Mouse (Mus musculus) hindbrain, embryonic 15.5 days (tissue): ENCODE measurements at regions not wholly inside any gene's neighbourhood (a gene's known extent, or its start where the extent isn't known, plus 50 kb on each side); places are given as distances from the start of the nearest gene placed in this dataset.
A peak's percentile ranks its signal among the peaks of the same experiment; 100 is the strongest.

Experiments used
- ATAC-seq: fragments of 200-750 bp; cut with Nextera tagmentation; 2 replicates; pipeline ENCODE4 v1.8.0; 2017; ENCODE audit warnings: low read depth, moderate number of reproducible peaks, moderate TSS enrichment; ENCODE audit not compliant: low FRiP score
- H3K27ac ChIP-seq: fragments of 300-500 bp; sonication (generic); replicated peaks from 2 replicates; pipeline ENCODE4 v1.5.1; 2015; ENCODE audit warnings: mild to moderate bottlenecking, inconsistent platforms
- H3K27me3 ChIP-seq: fragments of 300-500 bp; sonication (generic); 2 replicates; pipeline ENCODE4 v1.6.1; 2015; ENCODE audit warnings: control low read depth, inconsistent platforms
- H3K36me3 ChIP-seq: fragments of 300-500 bp; sonication (generic); 2 replicates; pipeline ENCODE4 v1.6.1; 2015; ENCODE audit warnings: control low read depth, inconsistent platforms
- H3K4me1 ChIP-seq: fragments of 300-500 bp; sonication (generic); replicated peaks from 2 replicates; pipeline ENCODE4 v1.6.1; 2015; ENCODE audit warnings: control low read depth, inconsistent platforms
- H3K4me2 ChIP-seq: fragments of 300-500 bp; sonication (generic); 2 replicates; pipeline ENCODE4 v1.6.1; 2015; ENCODE audit warnings: moderate library complexity, mild to moderate bottlenecking, inconsistent platforms
- H3K4me3 ChIP-seq: fragments of 300-500 bp; sonication (generic); 2 replicates; pipeline ENCODE4 v1.5.1; 2015; ENCODE audit warnings: mild to moderate bottlenecking, inconsistent platforms
- H3K9ac ChIP-seq: fragments of 300-500 bp; sonication (generic); 2 replicates; pipeline ENCODE4 v1.6.1; 2015; ENCODE audit warnings: inconsistent platforms
- H3K9me3 ChIP-seq: fragments of 300-500 bp; sonication (generic); 2 replicates; pipeline ENCODE4 v1.6.1; 2016; ENCODE audit warnings: control low read depth, inconsistent platforms
- WGBS: fragments of 180-500 bp; shearing (Covaris S2); methylation state at CpG from one replicate; pipeline ENCODE4 v1.1.7; 2015; 5-methylcytosine and 5-hydroxymethylcytosine counted together

DNA sequence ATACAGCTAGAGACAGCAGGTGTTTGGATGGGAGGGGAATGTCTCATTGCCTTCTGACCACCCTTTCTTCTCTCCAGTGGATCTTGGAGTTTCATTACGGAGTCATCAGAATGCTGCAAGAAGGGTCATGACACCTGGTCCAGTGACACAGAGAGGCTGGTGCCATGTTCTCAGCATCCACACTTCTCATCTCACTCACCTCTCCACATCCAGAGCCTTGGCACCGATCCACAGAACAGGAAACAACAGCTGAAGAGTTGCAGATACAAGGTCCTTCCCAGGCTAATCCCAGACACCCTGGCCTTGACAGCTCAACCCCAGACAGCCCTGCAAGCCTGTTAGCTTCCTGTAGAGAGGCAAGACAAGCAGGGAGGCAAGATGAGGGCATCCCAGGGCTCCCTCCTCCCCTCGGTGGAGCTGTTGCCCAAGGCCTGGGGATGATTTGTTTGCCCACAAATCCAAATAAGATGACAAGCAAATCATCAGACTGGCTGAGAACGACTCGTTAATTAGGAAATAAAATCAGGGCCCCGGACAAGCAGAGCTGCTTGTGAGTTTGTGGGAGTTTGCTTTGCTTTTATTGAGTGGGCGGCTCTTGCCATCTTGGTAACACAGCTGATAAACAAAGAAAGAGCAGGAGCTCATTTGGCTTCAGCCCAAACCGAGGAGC, 274.4 kb downstream of the Cbln1 start:
- H3K9me3 ChIP-seq: no peaks in the 10 kb centered on the region
- no peak overlapping the region for H3K9ac ChIP-seq
- WGBS: 47% methylated on average over 8 of the region's 8 CpGs
- no peak overlapping the region for H3K4me2 ChIP-seq
- peaks cover 19% of the 10 kb centered on the region for H3K4me1 ChIP-seq
- no peak for ATAC-seq
- H3K27ac ChIP-seq: no peak overlapping the region
- no peaks in the 10 kb centered on the region for H3K27me3 ChIP-seq
- H3K36me3 ChIP-seq: no peaks in the 10 kb centered on the region
- H3K4me3 ChIP-seq: no peak overlapping the region

DNA sequence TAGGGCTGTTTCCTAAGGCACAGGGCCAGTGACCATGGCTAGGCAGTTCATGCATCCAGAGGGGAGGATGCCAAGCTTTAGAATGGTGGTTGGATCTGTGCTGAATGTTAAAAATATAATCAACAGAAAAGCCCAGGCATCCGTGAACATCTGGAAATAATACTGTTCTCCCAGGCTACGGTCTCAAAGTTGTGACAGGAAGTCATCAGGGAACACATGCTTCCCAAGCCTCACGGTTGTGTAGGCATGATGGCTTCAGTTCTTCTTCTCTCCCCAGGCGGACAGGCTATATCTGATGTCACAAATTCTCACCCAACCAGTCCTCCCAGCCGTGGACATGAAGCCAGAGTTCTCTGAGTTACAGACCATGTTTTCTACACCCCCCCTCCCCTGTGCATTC, 275.4 kb downstream of the Cbln1 start:
- no peak for ATAC-seq
- no peak overlapping the region for H3K4me2 ChIP-seq
- H3K4me3 ChIP-seq: no peak overlapping the region
- no peak overlapping the region for H3K27ac ChIP-seq
- H3K36me3 ChIP-seq: no peaks in the 10 kb centered on the region
- H3K4me1 ChIP-seq: peaks cover 19% of the 10 kb centered on the region
- H3K9me3 ChIP-seq: no peaks in the 10 kb centered on the region
- H3K9ac ChIP-seq: no peak overlapping the region
- 78% methylated on average over 5 of the region's 5 CpGs for WGBS
- H3K27me3 ChIP-seq: no peaks in the 10 kb centered on the region

DNA sequence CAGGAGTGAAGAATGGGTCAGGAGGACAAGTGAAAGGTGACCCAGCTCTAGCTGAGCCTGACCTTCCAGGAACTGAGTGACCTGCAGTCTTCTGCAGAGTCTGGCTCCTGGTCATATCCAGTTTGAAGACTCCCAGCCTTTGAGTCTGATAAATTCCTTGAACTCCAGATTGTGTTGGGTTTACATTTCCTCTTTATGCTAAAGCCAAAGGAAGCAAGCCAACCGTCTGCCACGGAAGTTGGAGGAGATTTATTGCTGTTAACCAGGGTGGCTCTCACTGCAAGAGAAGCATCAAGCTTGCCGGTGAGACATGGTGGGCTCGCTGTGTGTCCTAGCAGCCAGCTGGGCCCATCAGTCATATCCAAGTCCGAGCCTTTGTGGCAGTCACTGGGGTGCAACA, 276.4 kb downstream of the Cbln1 start:
- no peak overlapping the region for H3K4me3 ChIP-seq
- no peak overlapping the region for H3K4me2 ChIP-seq
- no peaks in the 10 kb centered on the region for H3K36me3 ChIP-seq
- 75% methylated on average over 5 of the region's 5 CpGs for WGBS
- no peaks in the 10 kb centered on the region for H3K27me3 ChIP-seq
- H3K4me1 ChIP-seq: peaks cover 19% of the 10 kb centered on the region
- ATAC-seq: no peak
- no peaks in the 10 kb centered on the region for H3K9me3 ChIP-seq
- no peak overlapping the region for H3K9ac ChIP-seq
- H3K27ac ChIP-seq: no peak overlapping the region

DNA sequence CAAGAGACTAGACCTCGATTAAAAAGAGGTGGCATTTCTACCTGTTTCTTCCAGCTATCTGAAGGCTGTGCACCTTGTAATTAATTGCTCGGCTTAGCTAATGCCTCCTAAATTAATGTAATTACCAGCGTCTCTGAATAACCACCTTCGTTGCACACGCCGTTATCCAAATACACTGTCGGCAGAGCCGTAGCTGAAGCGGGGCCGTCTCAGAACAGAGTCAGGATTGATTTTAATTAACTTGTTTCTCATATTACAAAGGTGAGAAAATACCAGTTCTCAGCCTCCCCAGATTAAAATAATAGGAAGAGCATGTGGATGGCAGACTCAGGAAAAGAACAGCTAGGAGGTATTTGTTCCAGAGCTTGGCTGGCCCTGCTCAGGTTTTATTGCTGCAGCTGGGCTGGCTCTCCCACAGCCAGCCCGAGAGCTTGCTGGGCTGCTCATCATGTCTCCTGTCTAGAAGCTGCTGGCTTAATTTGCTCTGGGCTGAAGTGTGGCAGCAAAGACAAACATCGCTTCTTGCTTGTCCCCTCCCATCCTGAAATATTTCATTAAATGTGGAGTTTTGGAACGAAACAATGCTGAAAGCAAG, 282.5 kb downstream of the Cbln1 start:
- Histone ChIP-seq H3K36me3 (no peaks in the 10 kb centered on the region), H3K4me1 (0 out of 2 replicates have a peak, but pooled peaks cover 4% of the 10 kb centered on the region), H3K27me3 (no peaks in the 10 kb centered on the region), H3K9me3 (no peaks in the 10 kb centered on the region), H3K4me2 (no peak overlapping the region), H3K27ac (peak overlapping the region; percentile 32; the same call in 1 of the 2 replicates), H3K9ac (no peak overlapping the region), H3K4me3 (no peak overlapping the region)
- 60% methylated on average over 13 of the region's 13 CpGs for WGBS
- ATAC-seq: no peak

DNA sequence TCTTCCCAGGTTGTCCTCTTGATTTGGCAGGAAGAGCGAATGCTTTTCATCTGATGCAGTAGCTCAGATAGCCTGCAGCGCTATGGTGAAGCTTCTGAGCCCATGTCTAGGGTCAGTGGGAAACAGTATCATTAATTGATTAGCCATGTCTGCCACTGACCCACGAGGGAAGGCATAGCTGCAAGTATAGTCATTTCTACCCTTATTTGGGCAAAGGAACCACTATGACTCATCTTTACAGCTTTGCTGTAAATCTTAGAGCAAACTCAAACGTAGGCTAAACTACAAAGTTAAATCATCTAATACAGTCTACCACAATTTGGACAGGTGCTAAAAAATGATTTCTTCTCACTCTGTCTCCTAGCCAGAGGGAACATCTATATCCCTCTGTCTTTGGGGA, 289.5 kb downstream of the Cbln1 start:
- WGBS: 82% methylated on average over 4 of the region's 4 CpGs
- Histone ChIP-seq H3K9ac (no peak overlapping the region), H3K27ac (no peak overlapping the region), H3K27me3 (no peaks in the 10 kb centered on the region), H3K4me2 (no peak overlapping the region), H3K36me3 (no peaks in the 10 kb centered on the region), H3K9me3 (no peaks in the 10 kb centered on the region), H3K4me1 (no peaks in the 10 kb centered on the region), H3K4me3 (no peak overlapping the region)
- no peak for ATAC-seq

DNA sequence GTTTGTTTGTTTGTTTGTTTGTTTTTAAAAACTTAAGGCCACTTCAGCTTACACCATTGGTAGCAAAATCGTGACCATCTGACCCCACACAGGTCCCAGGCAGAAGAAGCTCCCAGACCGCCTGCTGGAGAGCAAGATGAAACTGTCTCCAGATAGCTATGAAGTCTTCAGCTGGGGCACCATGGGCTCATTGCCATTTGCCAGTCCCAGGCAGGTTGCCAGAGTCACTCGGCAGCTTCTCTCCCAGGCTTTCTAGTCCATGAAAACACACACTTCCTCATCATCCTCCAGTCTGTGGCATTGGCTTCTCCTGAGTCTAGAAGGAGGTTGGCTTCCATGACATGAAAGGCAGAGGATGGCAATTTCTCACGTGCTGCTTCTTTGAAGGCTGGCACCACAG, 293.5 kb upstream of the N4bp1 start:
- no peak overlapping the region for H3K4me3 ChIP-seq
- H3K36me3 ChIP-seq: no peaks in the 10 kb centered on the region
- H3K4me2 ChIP-seq: no peak overlapping the region
- H3K9ac ChIP-seq: no peak overlapping the region
- no peak for ATAC-seq
- no peaks in the 10 kb centered on the region for H3K4me1 ChIP-seq
- H3K27me3 ChIP-seq: no peaks in the 10 kb centered on the region
- 79% methylated on average over 4 of the region's 4 CpGs for WGBS
- H3K9me3 ChIP-seq: no peaks in the 10 kb centered on the region
- no peak overlapping the region for H3K27ac ChIP-seq

DNA sequence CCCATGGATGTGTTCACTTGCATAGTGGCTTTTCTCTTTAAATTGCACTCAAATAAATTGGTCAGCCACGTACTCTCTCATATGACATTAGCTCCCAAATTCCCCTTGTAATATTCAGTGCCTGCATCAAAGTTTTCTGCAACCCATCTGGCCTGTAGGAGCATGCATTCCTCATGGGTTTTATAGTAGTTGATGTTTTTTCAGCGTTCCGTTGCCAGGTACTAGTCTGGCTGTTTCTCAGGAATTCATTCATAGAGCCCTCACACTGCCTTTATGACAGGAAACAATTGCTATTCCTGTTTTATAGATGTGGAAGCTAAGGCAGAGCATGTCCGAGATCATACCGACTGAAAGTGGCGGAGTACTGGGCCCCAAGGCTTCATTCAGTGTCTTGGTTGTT, 292.6 kb upstream of the N4bp1 start:
- no peaks in the 10 kb centered on the region for H3K9me3 ChIP-seq
- WGBS: 78% methylated on average over 6 of the region's 6 CpGs
- no peaks in the 10 kb centered on the region for H3K27me3 ChIP-seq
- H3K36me3 ChIP-seq: no peaks in the 10 kb centered on the region
- no peak overlapping the region for H3K9ac ChIP-seq
- H3K4me1 ChIP-seq: no peaks in the 10 kb centered on the region
- H3K27ac ChIP-seq: no peak overlapping the region
- ATAC-seq: no peak
- no peak overlapping the region for H3K4me3 ChIP-seq
- no peak overlapping the region for H3K4me2 ChIP-seq

DNA sequence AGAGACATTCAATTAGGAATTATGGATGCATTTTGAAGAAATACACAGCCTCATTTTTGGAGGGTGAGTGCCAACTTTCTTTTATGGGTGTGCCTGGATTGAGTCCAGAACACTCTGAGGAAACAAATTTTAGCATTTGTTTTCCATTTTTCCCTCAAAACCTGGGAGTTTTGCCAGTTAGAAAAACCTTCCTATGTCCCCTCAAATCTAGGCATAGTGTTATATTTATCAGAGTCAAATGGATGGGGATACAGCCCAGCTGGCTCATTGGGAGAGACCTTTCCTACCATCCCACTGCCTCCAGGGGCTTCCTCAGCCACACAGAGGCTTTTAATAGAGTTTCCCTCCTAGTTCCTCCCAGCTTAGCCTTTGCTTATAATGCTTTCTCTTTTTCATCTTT, 290.0 kb upstream of the N4bp1 start:
- no peak overlapping the region for H3K9ac ChIP-seq
- no peaks in the 10 kb centered on the region for H3K4me1 ChIP-seq
- no peaks in the 10 kb centered on the region for H3K27me3 ChIP-seq
- no peaks in the 10 kb centered on the region for H3K9me3 ChIP-seq
- H3K36me3 ChIP-seq: no peaks in the 10 kb centered on the region
- H3K4me3 ChIP-seq: no peak overlapping the region
- no peak for ATAC-seq
- H3K4me2 ChIP-seq: no peak overlapping the region
- H3K27ac ChIP-seq: no peak overlapping the region

DNA sequence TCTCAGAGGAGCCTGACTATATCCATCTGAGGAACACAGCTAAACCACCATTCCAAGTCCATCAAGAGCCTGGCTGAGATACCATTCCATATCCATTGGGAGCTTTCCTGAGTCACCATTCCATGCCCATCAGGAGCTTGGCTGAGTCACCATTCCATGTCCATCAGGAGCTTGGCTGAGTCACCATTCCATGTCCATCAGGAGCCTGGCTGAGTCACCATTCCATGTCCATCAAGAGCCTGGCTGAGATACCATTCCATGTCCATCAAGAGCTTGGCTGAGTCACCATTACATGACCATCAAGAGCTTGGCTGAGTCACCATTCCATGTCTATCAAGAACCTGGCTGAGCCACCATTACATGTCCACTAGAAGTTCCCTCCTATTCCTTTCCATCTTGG, 288.7 kb upstream of the N4bp1 start:
- Histone ChIP-seq H3K27ac (no peak overlapping the region), H3K4me2 (no peak overlapping the region), H3K27me3 (no peaks in the 10 kb centered on the region), H3K9me3 (no peaks in the 10 kb centered on the region), H3K4me3 (no peak overlapping the region), H3K36me3 (no peaks in the 10 kb centered on the region), H3K4me1 (no peaks in the 10 kb centered on the region), H3K9ac (no peak overlapping the region)
- no peak for ATAC-seq

DNA sequence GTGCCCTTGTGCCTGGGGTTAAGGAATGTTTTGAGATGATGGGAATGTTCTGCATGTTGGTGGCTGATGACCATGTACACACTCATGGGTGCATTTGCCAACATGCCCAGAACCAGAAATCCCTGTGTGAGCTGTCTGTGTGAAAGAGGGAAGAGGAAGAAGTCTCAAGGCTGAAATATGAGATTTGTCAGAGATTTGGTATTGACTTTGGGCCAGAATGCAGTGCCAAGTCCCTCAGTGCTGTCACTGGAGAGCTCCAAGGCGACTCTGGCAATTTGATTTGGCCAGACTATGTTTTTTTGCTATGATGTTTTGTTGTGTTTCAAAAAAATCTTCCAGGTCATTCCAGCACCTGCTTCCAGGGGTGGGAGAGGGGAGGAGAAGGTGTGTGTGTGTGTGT, 281.7 kb upstream of the N4bp1 start:
- Histone ChIP-seq H3K4me2 (no peak overlapping the region), H3K27ac (no peak overlapping the region), H3K4me3 (no peak overlapping the region), H3K9ac (no peak overlapping the region), H3K9me3 (no peaks in the 10 kb centered on the region), H3K27me3 (no peaks in the 10 kb centered on the region), H3K36me3 (no peaks in the 10 kb centered on the region), H3K4me1 (no peaks in the 10 kb centered on the region)
- ATAC-seq: no peak
- 63% methylated on average over 1 of the region's 1 CpGs for WGBS

DNA sequence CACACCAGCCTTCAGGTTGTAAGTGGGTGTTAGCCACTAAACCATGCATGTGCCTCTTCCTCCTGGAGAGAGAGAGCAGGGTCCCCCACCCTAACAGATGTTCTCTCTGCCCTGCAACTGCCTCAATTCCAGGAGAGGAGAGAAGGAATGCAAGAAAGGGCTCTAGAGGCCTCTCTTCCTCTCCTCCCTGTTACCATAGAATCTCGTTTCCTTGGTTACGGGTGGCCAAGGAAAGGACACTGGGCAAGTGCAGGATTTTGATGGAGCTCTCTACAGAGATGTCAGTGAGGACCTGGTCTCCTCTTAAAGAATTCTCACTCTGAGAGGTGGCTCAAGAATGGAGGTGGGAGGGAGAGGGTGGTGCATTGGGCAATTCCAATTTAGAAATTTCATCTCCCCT, 275.4 kb upstream of the N4bp1 start:
- Histone ChIP-seq H3K27me3 (no peaks in the 10 kb centered on the region), H3K9ac (no peak overlapping the region), H3K4me2 (no peak overlapping the region), H3K27ac (peak overlapping the region; percentile 17; the same call in 1 of the 2 replicates), H3K9me3 (no peaks in the 10 kb centered on the region), H3K36me3 (no peaks in the 10 kb centered on the region), H3K4me3 (no peak overlapping the region), H3K4me1 (peaks cover 18% of the 10 kb centered on the region)
- WGBS: 56% methylated on average over 2 of the region's 2 CpGs
- peak; percentile 35; the same call in 1 of the 2 replicates for ATAC-seq

DNA sequence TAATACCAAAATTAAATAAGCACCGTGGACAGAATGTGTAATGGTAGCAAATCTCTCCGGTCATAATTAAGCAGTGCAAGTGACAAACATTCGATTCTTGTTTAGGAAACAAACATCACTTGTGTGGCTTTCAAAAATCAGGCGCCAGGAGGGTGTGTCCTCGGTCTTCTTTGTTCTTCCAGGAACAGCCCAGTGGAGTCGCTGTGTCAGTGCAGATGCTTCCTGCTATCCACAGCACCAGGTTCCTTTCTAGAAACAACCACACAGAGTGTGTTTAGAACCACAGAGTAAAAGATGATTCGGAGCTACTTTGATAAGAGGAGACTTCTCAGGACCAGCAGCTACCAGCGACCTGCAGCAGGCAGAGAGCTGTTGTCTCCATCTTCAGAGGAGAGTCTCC, 273.3 kb upstream of the N4bp1 start:
- WGBS: 41% methylated on average over 8 of the region's 8 CpGs
- Histone ChIP-seq H3K9me3 (no peaks in the 10 kb centered on the region), H3K27ac (0 out of 2 replicates have a peak overlapping the region, but pooled peaks have one; percentile 0), H3K36me3 (no peaks in the 10 kb centered on the region), H3K4me1 (peaks cover 18% of the 10 kb centered on the region), H3K4me3 (no peak overlapping the region), H3K9ac (no peak overlapping the region), H3K27me3 (no peaks in the 10 kb centered on the region), H3K4me2 (no peak overlapping the region)
- no peak for ATAC-seq
